Mouse (Mus musculus) thymus, adult 2 months (tissue): ENCODE results near the gene Gramd1a.

ENCODE experiments used
- CTCF ChIP-seq: fragments of 200-500 bp; IDR thresholded peaks from 2 replicates; pipeline ENCODE4 v1.5.1; 2012; ENCODE audit warnings: mild to moderate bottlenecking, control low read depth, low read length, moderate library complexity, borderline replicate concordance; ENCODE audit not compliant: control insufficient read depth, poor library complexity, insufficient read depth; ENCODE audit errors: extremely low read depth
- POLR2A ChIP-seq: fragments of 200-500 bp; IDR thresholded peaks from 2 replicates; pipeline ENCODE4 v1.6.1; 2012; ENCODE audit warnings: mild to moderate bottlenecking, low read length, control low read depth, moderate library complexity; ENCODE audit not compliant: control insufficient read depth, poor library complexity, insufficient read depth; ENCODE audit errors: extremely low read depth

GRCm38 (mm10) chr7:31156034-31156928 lies 585 bp upstream of the Gramd1a start:
- no peak for TF ChIP-seq CTCF
- 0 out of 2 replicates have a peak, but pooled peaks have one; percentile 15 for TF ChIP-seq POLR2A
